Mouse (Mus musculus) ES-E14 (cell line): ENCODE data around the gene Fbxw10.

Source experiments
- HCFC1 ChIP-seq: IDR thresholded peaks from 2 replicates; pipeline ENCODE4 v1.6.1; 2012; ENCODE audit warnings: low read length, inconsistent platforms, borderline replicate concordance; ENCODE audit not compliant: insufficient read depth
- MAFK ChIP-seq: IDR thresholded peaks from 2 replicates; pipeline ENCODE4 v1.6.1; 2014; ENCODE audit warnings: mild to moderate bottlenecking, low read depth, low read length, inconsistent platforms; ENCODE audit not compliant: insufficient read depth
- ZC3H11A ChIP-seq: IDR thresholded peaks from 2 replicates; pipeline ENCODE4 v1.6.1; 2012; ENCODE audit warnings: low read depth, mild to moderate bottlenecking, inconsistent platforms, low read length, borderline replicate concordance
- ZNF384 ChIP-seq: IDR thresholded peaks from 2 replicates; pipeline ENCODE4 v1.6.1; 2012; ENCODE audit warnings: low read depth, low read length, inconsistent platforms

GRCm38 (mm10) chr11:62812268-62812667 lies 34.6 kb upstream of the Fbxw10 start:
- TF ChIP-seq ZNF384, result no peak
- TF ChIP-seq HCFC1, result no peak
- TF ChIP-seq MAFK, result no peak
- no peak for TF ChIP-seq ZC3H11A
